Mouse (Mus musculus) urinary bladder, postnatal 36 days (tissue): Measurements from ENCODE around the gene Psmb6.
"Not testable (repeated sequence)": the region's sequence is repeated elsewhere in the genome, so short reads cannot be mapped to it uniquely, and the experiment has no call there.

Source experiments
- DNase-seq, 2 experiments: peaks; one replicate each; pipeline ENCODE4 v3.0.0; 2022; ENCODE audit warnings: low spot score in 2 of 2, mixed read lengths in 1 of 2

Psmb6 gene

DNA sequence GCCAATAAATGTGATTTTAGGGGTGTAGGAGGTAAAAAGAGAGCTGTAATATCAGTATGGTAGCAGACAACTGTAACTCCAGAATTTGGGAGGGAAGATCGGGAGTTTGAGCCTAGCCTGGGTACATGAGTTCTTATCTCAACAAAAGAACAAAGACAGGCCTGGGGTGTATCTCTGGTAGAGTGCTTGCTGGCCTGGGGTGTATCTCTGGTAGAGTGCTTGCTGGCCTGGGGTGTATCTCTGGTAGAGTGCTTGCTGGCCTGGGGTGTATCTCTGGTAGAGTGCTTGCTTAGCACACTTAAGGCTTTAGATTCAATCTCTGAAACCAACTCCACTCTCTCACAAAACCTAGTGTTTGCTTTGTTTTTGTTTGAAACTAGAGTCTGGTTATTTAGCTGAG is 45.4 kb downstream of the Psmb6 start:
- DNase-seq = not testable (repeated sequence)

- no peak for DNase-seq
Measured at GRCm38 (mm10) chr11:70571641-70572040, 46.5 kb downstream of the Psmb6 start.

DNA sequence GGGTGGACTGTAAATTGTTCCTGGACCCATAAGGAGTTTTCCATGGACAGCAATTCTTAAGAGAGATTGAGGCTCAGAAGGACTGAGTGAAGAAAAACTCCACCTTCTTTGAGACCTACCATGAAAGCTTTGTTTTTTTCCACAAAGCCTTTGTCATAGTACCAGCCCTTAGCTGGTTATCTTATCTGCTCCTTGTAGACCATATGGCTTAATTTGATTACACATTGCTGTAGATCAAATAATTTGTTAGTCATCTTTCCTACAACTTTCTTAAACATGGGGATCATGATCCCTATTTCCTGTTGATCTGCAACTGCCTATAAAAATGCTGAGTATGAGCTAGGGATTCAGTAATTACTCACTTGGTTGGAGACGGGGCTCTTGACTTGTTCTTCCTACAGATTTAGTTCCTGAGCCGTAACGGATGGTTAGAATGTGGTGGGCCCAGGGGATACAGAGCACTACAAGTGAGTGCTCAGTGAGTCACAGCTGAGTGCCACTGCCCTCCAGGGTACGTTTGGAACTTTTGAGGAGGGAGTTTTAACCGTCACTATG is 47.3 kb downstream of the Psmb6 start:
- DNase-seq = no peak

DNA sequence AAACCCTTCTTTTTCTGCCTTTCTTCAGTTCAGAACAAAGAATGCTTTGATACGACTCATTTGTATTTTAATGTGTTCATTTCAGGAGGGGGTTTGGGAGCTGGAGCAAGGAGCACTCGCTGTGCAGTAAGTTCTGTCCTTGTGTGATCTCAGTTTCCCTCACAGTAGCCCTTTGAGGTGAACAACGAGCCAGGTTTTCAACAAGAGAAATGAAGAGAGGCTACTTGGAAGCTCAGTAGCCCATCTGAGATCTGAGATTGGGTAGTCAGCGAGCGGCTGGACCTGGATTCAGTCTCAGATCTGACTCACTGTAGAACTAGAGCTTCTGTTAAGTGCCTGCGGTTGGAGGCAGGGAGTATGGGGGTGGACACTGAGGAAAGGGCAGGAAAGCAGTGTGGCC is 48.7 kb downstream of the Psmb6 start:
- no peak for DNase-seq

DNA sequence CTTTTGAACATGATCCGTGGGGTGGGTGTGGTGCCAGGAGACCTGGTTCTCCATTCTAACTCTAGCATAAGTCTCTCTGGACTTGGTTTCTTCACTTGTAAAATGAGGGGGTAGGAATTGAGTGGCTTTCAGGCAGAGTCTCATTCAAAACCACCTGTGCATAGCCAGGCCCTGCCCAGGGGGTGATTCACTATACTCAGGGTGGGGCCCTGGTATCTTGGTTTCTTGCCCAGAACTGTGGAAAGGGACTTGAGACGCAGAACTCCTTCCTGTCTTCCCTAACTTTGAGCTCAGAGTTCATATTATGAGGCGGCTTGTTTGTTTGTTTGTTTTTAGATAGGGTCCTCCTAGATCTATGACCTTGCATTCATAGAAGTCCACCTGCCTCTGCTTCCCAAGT is 52.0 kb downstream of the Psmb6 start:
- peak in 1 of 2 experiments; percentile 35 for DNase-seq
